Mouse (Mus musculus) right cerebral cortex, adult 2 months (tissue): ENCODE measurements at regions not wholly inside any gene's neighbourhood (a gene's known extent, or its start where the extent isn't known, plus 50 kb on each side); places are given as distances from the start of the nearest gene placed in this dataset.
A peak's percentile ranks its signal among the peaks of the same experiment; 100 is the strongest.

Experiments used
- DNase-seq, 2 experiments: peaks; one replicate each; pipeline ENCODE4 v3.0.0; 2021 to 2022; ENCODE audit warnings: low spot score in 2 of 2

DNA sequence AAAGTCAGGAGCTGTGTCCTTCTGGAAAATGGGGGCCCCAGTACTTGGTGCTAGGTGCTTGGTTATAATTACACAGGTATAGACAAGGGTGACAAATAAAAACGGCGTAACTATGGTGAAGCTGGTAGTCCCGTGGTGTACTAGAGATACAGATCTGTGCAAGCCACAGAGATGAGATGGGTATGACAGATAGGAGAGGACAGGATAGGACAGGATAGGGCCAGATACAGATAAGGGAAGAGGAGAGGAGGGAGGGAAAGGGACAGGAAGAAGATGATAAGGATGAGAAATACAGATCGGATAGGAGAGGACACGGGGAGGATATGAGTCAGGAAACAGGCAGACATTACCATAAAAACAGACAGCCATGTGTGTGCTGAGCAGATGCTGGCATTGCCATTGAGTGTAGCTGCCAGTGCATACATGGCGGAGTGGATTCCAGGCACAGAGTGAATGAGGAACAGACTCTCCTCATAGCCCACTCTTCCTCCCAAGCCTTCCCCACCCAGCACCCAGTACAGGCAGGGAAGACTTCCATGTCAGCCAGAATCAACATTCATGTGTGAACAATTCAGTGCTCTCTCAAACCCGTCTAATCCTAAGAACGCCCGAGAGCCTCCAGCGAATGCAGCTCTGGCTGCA, 231.9 kb upstream of the Cdh4 start:
- no peak for DNase-seq

GRCm38 (mm10) chr2:179216773-179217172, 225.5 kb upstream of the Cdh4 start:
- no peak for DNase-seq

DNA sequence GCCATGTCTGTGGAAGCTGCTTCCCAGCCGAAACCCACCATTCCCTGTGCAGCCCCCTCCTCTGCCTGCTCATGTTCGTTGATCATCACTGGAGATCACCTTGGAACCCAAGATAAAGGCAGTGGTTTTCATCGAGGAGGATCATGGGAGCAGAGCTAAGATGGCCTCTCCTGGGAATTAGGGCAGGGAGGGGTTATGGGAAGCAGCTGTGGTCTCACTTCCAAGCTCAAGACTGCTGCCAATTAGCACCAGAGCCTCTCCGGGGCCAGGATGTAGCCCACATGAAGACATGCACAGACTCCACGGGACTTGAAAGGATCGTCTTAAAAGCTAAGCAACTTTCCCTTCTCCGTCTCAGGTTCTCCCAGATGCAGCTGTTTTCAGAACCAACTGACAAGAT, 214.1 kb upstream of the Cdh4 start:
- no peak for DNase-seq

GRCm38 (mm10) chr2:179231708-179232354, 210.4 kb upstream of the Cdh4 start:
- no peak for DNase-seq

GRCm38 (mm10) chr2:179238166-179238565, 204.1 kb upstream of the Cdh4 start:
- DNase-seq = peak; percentile 60 to 69

GRCm38 (mm10) chr2:179260892-179261291, 181.3 kb upstream of the Cdh4 start:
- DNase-seq = no peak

DNA sequence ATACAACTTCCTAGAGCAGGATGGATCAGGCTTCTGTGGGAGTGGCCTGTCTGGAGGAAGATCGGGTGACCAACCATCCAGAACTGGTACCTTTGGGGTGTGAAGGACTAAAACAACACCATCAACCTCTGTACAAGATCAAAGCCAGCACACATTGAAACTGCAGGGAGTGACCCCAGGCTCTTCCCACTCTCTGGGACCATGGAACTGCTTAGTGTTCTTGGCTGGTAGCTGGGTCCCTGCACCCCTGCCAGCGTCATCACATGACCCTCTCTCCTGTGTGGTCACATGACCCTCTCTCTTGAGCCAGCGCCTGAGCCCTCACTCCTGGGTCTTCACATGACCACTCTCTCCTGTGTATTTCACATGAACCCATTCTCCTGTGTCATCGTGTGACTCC, 178.3 kb upstream of the Cdh4 start:
- DNase-seq = no peak

- peak in 1 of 2 experiments; percentile 6 for DNase-seq
Measured at GRCm38 (mm10) chr2:179265436-179265835, 176.8 kb upstream of the Cdh4 start.

GRCm38 (mm10) chr2:179277204-179277886, 164.9 kb upstream of the Cdh4 start:
- DNase-seq = no peak

GRCm38 (mm10) chr2:179277887-179278282, 164.3 kb upstream of the Cdh4 start:
- DNase-seq = no peak

DNA sequence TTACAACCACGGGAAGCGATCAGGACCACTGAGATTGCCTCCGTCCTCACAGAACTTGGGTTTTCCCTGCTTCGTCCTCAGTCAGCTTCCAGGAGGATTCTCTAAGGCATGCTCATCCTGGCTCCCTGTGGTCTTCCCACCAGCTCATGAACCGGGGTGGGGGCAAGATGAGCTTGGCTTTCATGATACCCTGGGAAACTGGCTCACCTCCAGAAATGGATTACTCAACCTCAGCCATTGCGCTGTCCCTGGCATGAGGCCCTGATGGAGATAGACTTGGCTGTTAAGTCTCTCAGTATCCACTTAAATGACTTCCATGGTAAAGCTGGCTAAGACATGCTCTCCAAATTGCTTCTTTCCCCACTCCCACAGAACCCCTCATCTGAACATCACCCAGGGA, 160.0 kb upstream of the Cdh4 start:
- no peak for DNase-seq

GRCm38 (mm10) chr2:179290394-179290793, 151.8 kb upstream of the Cdh4 start:
- DNase-seq = no peak

DNA sequence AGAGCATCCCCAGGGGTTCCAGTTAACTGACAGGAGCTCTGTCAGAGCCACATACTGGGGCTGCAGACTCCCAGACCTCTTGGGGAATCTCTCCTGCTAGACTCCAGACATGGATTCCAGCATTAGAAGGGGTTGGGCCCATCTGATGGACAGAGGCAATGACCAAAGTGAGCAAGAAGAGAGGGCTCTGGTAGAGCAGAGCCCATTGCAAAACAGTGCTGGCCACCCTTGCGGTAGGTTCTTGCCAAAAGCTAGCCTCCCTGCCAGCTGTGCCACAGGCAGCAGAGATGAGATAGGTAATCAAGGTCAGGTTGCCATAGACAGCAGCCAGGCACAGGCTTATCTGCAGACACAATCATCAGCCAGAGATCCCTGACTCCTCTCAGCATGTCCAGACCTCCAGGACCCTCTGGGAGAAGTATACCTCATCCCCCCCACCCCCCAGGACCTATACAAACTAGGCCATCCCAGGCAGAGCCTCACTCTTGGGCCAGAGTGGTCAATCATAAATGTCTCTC, 151.1 kb upstream of the Cdh4 start:
- no peak for DNase-seq

GRCm38 (mm10) chr2:179291958-179292357, 150.3 kb upstream of the Cdh4 start:
- no peak for DNase-seq

DNA sequence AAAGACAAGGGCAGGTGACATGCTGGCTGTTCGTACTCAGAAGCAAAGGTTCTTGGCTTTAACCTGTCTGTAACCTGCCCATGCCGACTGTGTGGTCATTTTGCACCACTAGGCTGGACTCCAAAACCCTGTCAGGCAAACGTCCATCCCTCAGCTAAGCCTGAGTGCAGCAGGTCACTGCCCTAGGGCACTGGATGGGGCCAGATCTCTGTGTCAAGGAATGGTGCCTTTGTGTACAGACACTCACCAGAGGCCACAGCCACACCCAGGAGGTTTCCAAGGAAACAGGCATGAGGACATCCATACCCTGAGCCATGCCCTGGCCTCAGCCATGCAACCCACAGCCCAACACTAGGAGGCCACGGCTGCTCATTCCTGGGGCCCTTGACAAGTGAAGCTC, 149.7 kb upstream of the Cdh4 start:
- no peak for DNase-seq

- DNase-seq = no peak
Measured at GRCm38 (mm10) chr2:179293114-179293513, 149.1 kb upstream of the Cdh4 start.

DNA sequence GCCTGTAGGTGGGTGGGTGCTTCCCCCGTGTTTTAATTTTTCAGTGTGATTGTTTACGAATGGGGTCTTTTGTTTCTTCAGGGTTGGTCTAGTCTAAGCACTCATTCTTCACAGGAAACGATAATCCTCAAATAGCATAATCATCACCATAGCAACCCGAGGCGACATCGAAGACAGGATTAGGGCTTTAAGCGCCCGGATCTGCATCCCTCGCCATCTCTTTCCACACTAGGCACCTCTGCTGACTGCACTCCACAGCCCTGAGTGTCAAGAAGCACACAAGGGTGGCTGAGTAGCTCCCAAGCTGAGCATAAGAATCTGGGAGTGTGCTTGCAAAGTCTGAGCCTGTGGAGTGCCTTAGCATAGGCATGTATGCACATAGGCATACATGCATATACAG, 145.2 kb upstream of the Cdh4 start:
- DNase-seq = no peak

GRCm38 (mm10) chr2:179303765-179304164, 138.5 kb upstream of the Cdh4 start:
- DNase-seq = no peak

GRCm38 (mm10) chr2:179307286-179307931, 134.8 kb upstream of the Cdh4 start:
- DNase-seq = peak; percentile 22 to 28

GRCm38 (mm10) chr2:179307932-179308303, 134.3 kb upstream of the Cdh4 start:
- no peak for DNase-seq

- no peak for DNase-seq
Measured at GRCm38 (mm10) chr2:179318046-179318445, 124.2 kb upstream of the Cdh4 start.

GRCm38 (mm10) chr2:179325242-179325641, 117.0 kb upstream of the Cdh4 start:
- no peak for DNase-seq
